Mouse (Mus musculus): ENCODE measurements around the gene Abhd16a.
A peak's percentile ranks its signal among the peaks of the same experiment; 100 is the strongest.

Gene Abhd16a

DNA sequence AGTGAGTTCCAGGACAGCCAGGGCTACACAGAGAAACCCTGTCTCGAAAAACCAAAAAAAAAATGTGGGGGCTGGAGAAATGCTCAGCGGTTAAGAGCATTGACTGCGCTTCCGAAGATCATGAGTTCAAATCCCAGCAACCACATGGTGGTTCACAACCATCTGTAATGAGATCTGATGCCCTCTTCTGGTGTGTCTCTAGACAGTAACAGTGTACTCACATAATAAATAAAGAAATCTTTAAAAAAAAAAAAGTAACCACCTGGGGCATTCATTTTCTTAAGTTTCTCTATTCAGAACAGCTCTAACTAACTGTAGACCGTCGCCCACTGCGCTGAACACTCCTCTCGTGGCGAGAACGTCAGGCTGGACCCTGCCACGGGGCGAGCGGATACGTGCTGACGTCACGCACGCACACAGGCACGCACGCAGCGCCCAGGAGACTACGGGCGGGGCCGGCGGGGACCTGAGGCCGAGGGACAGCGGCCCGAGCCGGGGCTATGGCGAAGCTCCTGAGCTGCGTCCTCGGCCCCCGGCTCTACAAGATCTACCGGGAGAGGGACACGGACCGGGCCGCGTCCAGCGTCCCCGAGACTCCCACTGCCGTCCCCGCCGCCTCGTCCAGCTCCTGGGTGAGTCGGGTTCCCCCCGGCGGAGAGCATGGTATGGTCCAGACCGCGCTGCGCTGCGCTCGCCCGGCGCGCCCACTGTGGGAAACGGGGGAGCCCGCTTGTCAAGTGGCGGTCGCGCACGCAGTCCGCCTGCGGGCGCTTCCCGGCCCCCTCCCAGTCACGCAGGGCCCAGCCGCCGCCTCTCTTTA lies at the start of gene Abhd16a:
TSS of gene Abhd16a (plus strand) at position 439 of the 820 bp plus-strand sequence.
- DNase-seq (ENCODE audit: low spot score in 2 of 2), result peak; percentile 77 to 93

GRCm38 (mm10) chr17:35043794-35044193 lies 45.3 kb upstream of the Abhd16a start:
- no peak for DNase-seq (ENCODE audit: low spot score in 2 of 2)

- no peak for DNase-seq (ENCODE audit: low spot score in 2 of 2)
Observed at GRCm38 (mm10) chr17:35044904-35045806, 43.9 kb upstream of the Abhd16a start.

GRCm38 (mm10) chr17:35045807-35046680 lies 43.0 kb upstream of the Abhd16a start:
- no peak for DNase-seq (ENCODE audit: low spot score in 2 of 2)

- DNase-seq (ENCODE audit: low spot score in 2 of 2), result peak; percentile 92 to 98
Observed at GRCm38 (mm10) chr17:35046681-35047455, 42.2 kb upstream of the Abhd16a start, which contains the start of gene Msh5. Msh5 (minus strand) TSS chr17:35046745.

DNA sequence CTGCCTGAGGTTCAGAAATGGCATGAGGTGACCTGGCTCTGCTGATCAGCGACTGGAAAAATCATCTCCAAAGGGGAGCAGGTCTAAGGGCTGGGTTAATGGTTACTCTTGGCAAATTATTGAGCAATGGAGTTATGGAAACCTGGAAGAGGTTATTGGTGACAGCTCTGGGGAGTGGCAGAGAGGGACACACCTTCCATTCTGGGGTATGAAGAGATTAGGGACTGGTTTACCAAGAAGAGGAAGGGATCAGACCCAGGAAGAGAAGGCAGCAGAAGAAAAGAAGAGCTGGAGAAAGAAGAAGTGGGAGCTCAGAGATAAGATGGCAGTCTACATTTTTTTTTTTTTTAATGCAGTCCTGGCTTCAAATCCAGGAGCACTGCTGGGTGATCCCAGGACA lies 41.4 kb upstream of the Abhd16a start:
- DNase-seq (ENCODE audit: low spot score in 2 of 2), result no peak

- no peak for DNase-seq (ENCODE audit: low spot score in 2 of 2)
Observed at GRCm38 (mm10) chr17:35048149-35048931, 40.7 kb upstream of the Abhd16a start.

GRCm38 (mm10) chr17:35048932-35049440 lies 40.1 kb upstream of the Abhd16a start:
- no peak for DNase-seq (ENCODE audit: low spot score in 2 of 2)

- DNase-seq (ENCODE audit: low spot score in 2 of 2), result peak in 1 of 2 experiments; percentile 63
Observed at GRCm38 (mm10) chr17:35049561-35050016, 39.5 kb upstream of the Abhd16a start, which contains the start of gene Clic1. Clic1 (plus strand) TSS chr17:35049966.

DNA sequence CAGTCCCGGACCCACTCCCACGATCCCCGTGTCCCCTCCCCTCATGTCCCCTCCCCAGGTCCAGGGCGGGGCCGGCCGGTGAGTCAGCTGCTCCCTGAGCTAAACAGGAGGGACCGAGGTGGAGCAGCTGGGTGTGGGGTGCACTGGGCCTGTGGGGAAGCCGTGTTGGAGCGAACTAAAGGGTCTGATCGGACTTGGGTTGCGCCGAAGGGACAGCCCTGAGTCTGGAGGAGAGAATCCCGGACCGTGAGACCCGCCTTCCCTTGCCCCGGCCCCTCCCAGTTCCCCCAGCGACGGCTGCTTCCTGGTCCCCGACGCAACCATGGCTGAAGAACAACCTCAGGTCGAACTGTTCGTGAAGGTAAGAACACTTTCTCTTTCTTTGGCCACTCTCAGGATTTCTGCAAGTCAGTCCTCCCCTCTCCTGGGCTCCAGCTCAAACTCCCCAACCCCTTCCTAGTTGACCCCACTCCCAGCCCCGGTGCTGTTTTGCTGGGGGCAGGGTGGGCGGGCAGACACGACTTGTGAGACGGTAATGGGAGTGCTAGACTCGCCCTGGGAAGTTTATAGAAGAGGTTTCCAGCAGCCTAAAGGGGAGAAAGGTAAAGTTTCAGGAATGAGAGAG lies 38.8 kb upstream of the Abhd16a start:
- DNase-seq (ENCODE audit: low spot score in 2 of 2), result no peak

- DNase-seq (ENCODE audit: low spot score in 2 of 2), result peak in 1 of 2 experiments; percentile 58
Observed at GRCm38 (mm10) chr17:35051156-35052086, 37.6 kb upstream of the Abhd16a start.

DNA sequence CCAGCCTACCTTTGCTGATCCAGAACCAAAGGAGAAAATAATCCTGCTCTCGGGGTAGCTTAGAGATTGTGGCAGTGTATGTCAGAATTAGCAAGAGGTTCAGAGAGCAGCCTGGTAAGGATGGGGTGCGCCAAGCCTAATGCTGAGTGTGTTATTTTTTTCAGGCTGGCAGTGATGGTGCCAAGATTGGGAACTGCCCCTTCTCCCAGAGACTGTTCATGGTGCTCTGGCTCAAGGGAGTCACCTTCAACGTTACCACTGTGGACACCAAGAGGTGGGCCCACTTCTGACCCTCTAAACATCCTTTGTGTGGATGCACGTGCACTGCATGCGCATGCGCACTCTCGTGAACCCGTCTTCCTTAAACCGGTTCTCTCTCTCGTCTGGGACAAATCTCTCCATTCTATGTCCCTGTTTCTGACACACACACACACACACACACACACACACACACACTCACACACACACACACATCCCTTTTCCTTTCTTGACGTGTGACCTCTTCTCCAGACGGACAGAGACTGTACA lies 36.7 kb upstream of the Abhd16a start:
- no peak for DNase-seq (ENCODE audit: low spot score in 2 of 2)

GRCm38 (mm10) chr17:35055691-35056495 lies 33.2 kb upstream of the Abhd16a start:
- no peak for DNase-seq (ENCODE audit: low spot score in 2 of 2)

GRCm38 (mm10) chr17:35057090-35057489 lies 32.0 kb upstream of the Abhd16a start:
- DNase-seq (ENCODE audit: low spot score in 2 of 2), result no peak

DNA sequence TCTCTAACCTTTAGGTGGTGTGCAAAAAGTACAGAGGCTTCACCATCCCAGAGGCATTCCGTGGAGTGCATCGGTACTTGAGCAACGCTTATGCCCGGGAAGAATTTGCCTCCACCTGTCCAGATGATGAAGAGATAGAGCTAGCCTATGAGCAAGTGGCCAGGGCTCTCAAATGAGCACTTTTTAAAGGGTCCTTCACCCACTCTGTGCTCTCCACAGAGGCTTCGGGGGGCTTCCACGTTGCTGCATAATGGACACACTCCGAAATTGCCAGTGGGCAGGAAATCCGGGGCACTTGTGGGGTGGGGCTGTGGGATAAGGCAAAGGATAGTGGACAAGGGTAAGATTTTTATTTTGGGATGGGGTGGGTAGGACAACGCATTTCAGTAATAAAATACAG lies 30.7 kb upstream of the Abhd16a start:
- no peak for DNase-seq (ENCODE audit: low spot score in 2 of 2)

Measured in cerebellum, postnatal 4 days (tissue).